Mouse (Mus musculus) layer of hippocampus, adult 18-20 months (tissue): ENCODE data around the gene Prkd2. TPM values are rescaled to one million over a fixed set of nuclear protein-coding genes. Genes with fewer than 3 reads are reported as not detected.
A peak's percentile ranks its signal among the peaks of the same experiment; 100 is the strongest.

Experiments used
- DNase-seq, 2 experiments: peaks; one replicate each; pipeline ENCODE4 v3.0.0; 2022; ENCODE audit warnings: low spot score in 2 of 2
- total RNA-seq, 2 experiments: library from RNA; stranded (reverse); gene quantifications; 2 replicates each; pipeline ENCODE4 v1.2.3; 2021

Prkd2 gene
- total RNA-seq, 2 experiments from 2014 or later: 4.7 to 6.1 TPM

- DNase-seq: no peak
These were observed 49.6 kb downstream of the Prkd2 start for GRCm38 (mm10) chr7:16892352-16892730.

GRCm38 (mm10) chr7:16893612-16894011, 50.9 kb downstream of the Prkd2 start:
- no peak for DNase-seq

GRCm38 (mm10) chr7:16894279-16894678, 51.6 kb downstream of the Prkd2 start:
- DNase-seq: no peak

GRCm38 (mm10) chr7:16895000-16895399, 52.3 kb downstream of the Prkd2 start:
- peak; percentile 56 to 71 for DNase-seq

- no peak for DNase-seq
These were observed 52.8 kb downstream of the Prkd2 start for GRCm38 (mm10) chr7:16895511-16895910.

- no peak for DNase-seq
These were observed 57.8 kb downstream of the Prkd2 start for GRCm38 (mm10) chr7:16900526-16900925.

GRCm38 (mm10) chr7:16903439-16903955, 60.8 kb downstream of the Prkd2 start:
- no peak for DNase-seq

- no peak for DNase-seq
These were observed 61.5 kb downstream of the Prkd2 start for GRCm38 (mm10) chr7:16904120-16904675.

GRCm38 (mm10) chr7:16905491-16906021, 62.9 kb downstream of the Prkd2 start:
- no peak for DNase-seq

- DNase-seq: no peak
These were observed 63.6 kb downstream of the Prkd2 start, which contains the start of gene Ptgir for GRCm38 (mm10) chr7:16906281-16906680. Gene Ptgir (plus strand): TSS chr7:16906490.

GRCm38 (mm10) chr7:16906889-16907559, 64.3 kb downstream of the Prkd2 start:
- no peak for DNase-seq

- no peak for DNase-seq
These were observed 65.1 kb downstream of the Prkd2 start for GRCm38 (mm10) chr7:16907842-16908241.

GRCm38 (mm10) chr7:16908367-16908766, 65.7 kb downstream of the Prkd2 start:
- no peak for DNase-seq

- no peak for DNase-seq
These were observed 66.2 kb downstream of the Prkd2 start for GRCm38 (mm10) chr7:16908859-16909258.

GRCm38 (mm10) chr7:16909909-16910308, 67.2 kb downstream of the Prkd2 start:
- DNase-seq: no peak

GRCm38 (mm10) chr7:16911904-16912303, 69.2 kb downstream of the Prkd2 start:
- DNase-seq: no peak

- DNase-seq: no peak
These were observed 69.7 kb downstream of the Prkd2 start for GRCm38 (mm10) chr7:16912360-16912759.

GRCm38 (mm10) chr7:16913806-16914452, 71.2 kb downstream of the Prkd2 start:
- peak in 1 of 2 experiments; percentile 85 for DNase-seq

- DNase-seq: no peak
These were observed 72.0 kb downstream of the Prkd2 start for GRCm38 (mm10) chr7:16914453-16915343.

- DNase-seq: no peak
These were observed 73.0 kb downstream of the Prkd2 start for GRCm38 (mm10) chr7:16915461-16916340.
